Mouse (Mus musculus) limb, embryonic 11.5 days (tissue): ENCODE results near the gene Map2k5. TPM values are rescaled to one million over a fixed set of nuclear protein-coding genes. Genes with fewer than 3 reads are reported as not detected.

Experiments
- ATAC-seq: fragments of 200-750 bp; cut with Nextera tagmentation; 2 replicates; pipeline ENCODE4 v1.8.0; 2017; ENCODE audit warnings: low read depth; ENCODE audit not compliant: insufficient number of reproducible peaks, low FRiP score, low TSS enrichment
- DNase-seq: peaks from one replicate; pipeline ENCODE4 v3.0.0-alpha.2; 2015; ENCODE audit warnings: low spot score
- H3K27ac ChIP-seq: fragments of 300-500 bp; sonication (generic); replicated peaks from 2 replicates; pipeline ENCODE4 v1.5.1; 2014; ENCODE audit warnings: low read depth, mild to moderate bottlenecking, low read length
- H3K27me3 ChIP-seq: fragments of 300-500 bp; sonication (generic); 2 replicates; pipeline ENCODE4 v1.6.1; 2014; ENCODE audit warnings: mild to moderate bottlenecking, low read length, mixed read lengths; ENCODE audit not compliant: control insufficient read depth, insufficient read depth
- H3K36me3 ChIP-seq: fragments of 300-500 bp; sonication (generic); 2 replicates; pipeline ENCODE4 v1.6.1; 2014; ENCODE audit warnings: mild to moderate bottlenecking, low read length, moderate library complexity, mixed read lengths; ENCODE audit not compliant: control insufficient read depth, insufficient read depth
- H3K4me1 ChIP-seq: fragments of 300-500 bp; sonication (generic); 2 replicates; pipeline ENCODE4 v1.6.1; 2014; ENCODE audit warnings: low read length, mixed read lengths; ENCODE audit not compliant: control insufficient read depth, insufficient read depth
- H3K4me2 ChIP-seq: fragments of 300-500 bp; sonication (generic); 2 replicates; pipeline ENCODE4 v1.6.1; 2014; ENCODE audit warnings: low read depth, mild to moderate bottlenecking, moderate library complexity; ENCODE audit not compliant: severe bottlenecking
- H3K4me3 ChIP-seq: fragments of 300-500 bp; sonication (generic); 2 replicates; pipeline ENCODE4 v1.5.1; 2014; ENCODE audit warnings: low read depth, low read length
- H3K9ac ChIP-seq: fragments of 300-500 bp; sonication (generic); 2 replicates; pipeline ENCODE4 v1.6.1; 2014; ENCODE audit warnings: mild to moderate bottlenecking, low read length
- H3K9me3 ChIP-seq: fragments of 300-500 bp; sonication (generic); 2 replicates; pipeline ENCODE4 v1.6.1; 2016; ENCODE audit warnings: low read length; ENCODE audit not compliant: control insufficient read depth
- WGBS: fragments of 180-500 bp; shearing (Covaris S2); extraction: QIAGEN DNeasy Blood & Tissue Kit; methylation state at CpG from one replicate; pipeline ENCODE4 v1.1.7; 2014; 5-methylcytosine and 5-hydroxymethylcytosine counted together
- polyA plus RNA-seq: library from polyadenylated mRNA; unstranded; fragments of >200 nt; fragmentation: Nextera tagmentation; extraction: Ambion mirVana; gene quantifications from 2 replicates; pipeline ENCODE4 v1.2.1, GENCODE M21; 2014

Map2k5 gene
- polyA plus RNA-seq, 1 experiment from 2014 or later: 42.0 TPM

DNA sequence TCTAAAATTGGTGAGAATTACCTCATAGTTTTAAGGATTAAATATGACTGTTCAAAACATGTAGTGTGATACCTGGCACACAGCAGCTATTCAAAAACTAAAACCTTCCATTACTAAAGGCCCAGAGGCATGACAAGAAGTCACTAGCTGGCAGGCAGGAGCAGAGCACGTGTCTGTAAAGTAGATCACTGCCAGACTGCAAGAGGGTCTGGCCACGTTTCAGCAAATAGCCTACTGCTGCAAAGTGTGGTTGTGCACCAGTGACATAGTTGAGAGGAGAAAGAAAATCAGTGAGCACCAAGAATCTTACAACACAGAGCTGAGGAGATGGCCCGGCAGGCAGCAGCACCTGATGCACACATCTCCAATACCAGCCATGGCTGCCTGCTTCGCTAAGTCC, 75.2 kb downstream of the Map2k5 start:
- 90% methylated on average over 4 of the region's 4 CpGs for WGBS
- H3K36me3 ChIP-seq: no peaks in the 10 kb centered on the region; the same call in 1 of the 2 replicates
- no peak for ATAC-seq
- DNase-seq: no peak
- no peak overlapping the region for H3K4me2 ChIP-seq
- no peak overlapping the region for H3K9ac ChIP-seq
- no peak overlapping the region for H3K27ac ChIP-seq
- H3K27me3 ChIP-seq: no peaks in the 10 kb centered on the region
- H3K4me1 ChIP-seq: 0 out of 2 replicates have a peak, but pooled peaks cover 2% of the 10 kb centered on the region
- H3K9me3 ChIP-seq: no peaks in the 10 kb centered on the region
- no peak overlapping the region for H3K4me3 ChIP-seq

DNA sequence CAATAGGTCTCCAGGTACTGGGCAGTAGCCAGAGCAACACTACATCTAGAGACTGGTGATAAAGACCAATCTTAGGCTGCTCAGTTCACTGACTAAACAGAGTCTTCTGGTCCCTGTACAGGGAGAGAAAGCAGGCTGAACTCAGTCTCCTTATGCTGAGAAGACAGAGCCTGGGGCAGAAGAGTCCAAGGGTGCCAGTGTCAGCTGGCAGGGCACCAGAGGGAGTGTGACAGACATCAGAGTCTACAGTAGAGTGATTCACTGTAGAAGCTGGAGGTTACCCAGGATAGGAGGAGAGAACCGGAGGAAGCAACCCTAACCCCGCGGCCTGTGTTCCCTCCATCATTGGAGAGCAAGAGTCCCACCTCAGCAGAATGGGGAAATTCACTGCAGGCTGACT, 79.0 kb downstream of the Map2k5 start:
- DNase-seq (no peak), ATAC-seq (no peak)
- Histone ChIP-seq H3K4me2 (no peak overlapping the region), H3K4me3 (no peak overlapping the region), H3K9me3 (no peaks in the 10 kb centered on the region), H3K27me3 (no peaks in the 10 kb centered on the region), H3K9ac (no peak overlapping the region), H3K27ac (no peak overlapping the region), H3K4me1 (peaks cover 21% of the 10 kb centered on the region), H3K36me3 (no peaks in the 10 kb centered on the region; the same call in 1 of the 2 replicates)
- 96% methylated on average over 3 of the region's 3 CpGs for WGBS

DNA sequence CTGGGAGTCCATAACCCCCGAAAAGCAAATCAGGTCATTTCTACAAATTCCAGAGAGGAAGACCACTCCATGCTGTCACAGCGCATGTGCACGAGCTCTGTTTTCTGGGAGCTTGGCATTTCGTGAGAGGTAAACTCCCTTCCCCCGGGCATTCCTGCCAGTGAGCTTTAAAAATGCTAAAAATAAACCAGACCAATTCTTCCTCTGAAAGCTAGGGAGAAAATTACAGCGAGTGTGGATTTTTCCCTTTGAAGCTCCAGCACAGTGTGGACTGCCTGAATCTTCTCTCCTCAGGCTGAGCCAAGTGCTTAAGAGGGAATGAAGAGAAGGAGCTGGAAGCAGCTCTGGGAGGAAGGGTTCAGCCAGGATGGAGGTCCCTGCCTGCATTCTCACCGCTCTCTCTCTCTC, 82.1 kb downstream of the Map2k5 start:
- no peak for ATAC-seq
- 47% methylated on average over 7 of the region's 7 CpGs for WGBS
- no peak for DNase-seq

DNA sequence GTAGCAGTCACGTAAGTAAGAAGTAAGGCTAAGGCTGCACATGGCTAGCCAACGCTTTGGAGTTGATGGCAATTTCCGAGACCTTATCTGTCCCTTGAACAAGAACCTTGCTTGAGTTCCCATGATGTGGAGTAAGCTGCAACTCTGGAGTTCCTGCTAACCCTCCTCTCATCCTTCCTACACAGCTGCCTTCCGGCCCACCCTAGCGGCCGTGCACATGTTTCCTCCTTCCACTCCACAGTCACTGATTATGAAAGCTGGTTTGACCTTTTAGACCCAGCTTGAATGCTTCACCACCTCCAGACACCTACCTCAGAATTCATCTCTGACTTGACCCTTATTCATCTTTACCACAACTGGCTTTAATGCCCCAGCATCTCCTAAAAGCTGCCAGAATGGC, 82.9 kb downstream of the Map2k5 start:
- no peak overlapping the region for H3K4me2 ChIP-seq
- no peaks in the 10 kb centered on the region; the same call in 1 of the 2 replicates for H3K36me3 ChIP-seq
- 47% methylated on average over 6 of the region's 6 CpGs for WGBS
- H3K4me1 ChIP-seq: peaks cover 22% of the 10 kb centered on the region
- no peaks in the 10 kb centered on the region for H3K9me3 ChIP-seq
- H3K4me3 ChIP-seq: no peak overlapping the region
- ATAC-seq (no peak), DNase-seq (no peak)
- H3K27ac ChIP-seq: no peak overlapping the region
- no peaks in the 10 kb centered on the region for H3K27me3 ChIP-seq
- H3K9ac ChIP-seq: no peak overlapping the region

More for the DNA sequence above, 82.1 kb downstream of the Map2k5 start:
- Histone ChIP-seq H3K9ac (no peak overlapping the region), H3K27me3 (no peaks in the 10 kb centered on the region), H3K27ac (no peak overlapping the region), H3K4me1 (peaks cover 22% of the 10 kb centered on the region), H3K4me2 (no peak overlapping the region), H3K4me3 (no peak overlapping the region), H3K9me3 (no peaks in the 10 kb centered on the region), H3K36me3 (no peaks in the 10 kb centered on the region; the same call in 1 of the 2 replicates)

DNA sequence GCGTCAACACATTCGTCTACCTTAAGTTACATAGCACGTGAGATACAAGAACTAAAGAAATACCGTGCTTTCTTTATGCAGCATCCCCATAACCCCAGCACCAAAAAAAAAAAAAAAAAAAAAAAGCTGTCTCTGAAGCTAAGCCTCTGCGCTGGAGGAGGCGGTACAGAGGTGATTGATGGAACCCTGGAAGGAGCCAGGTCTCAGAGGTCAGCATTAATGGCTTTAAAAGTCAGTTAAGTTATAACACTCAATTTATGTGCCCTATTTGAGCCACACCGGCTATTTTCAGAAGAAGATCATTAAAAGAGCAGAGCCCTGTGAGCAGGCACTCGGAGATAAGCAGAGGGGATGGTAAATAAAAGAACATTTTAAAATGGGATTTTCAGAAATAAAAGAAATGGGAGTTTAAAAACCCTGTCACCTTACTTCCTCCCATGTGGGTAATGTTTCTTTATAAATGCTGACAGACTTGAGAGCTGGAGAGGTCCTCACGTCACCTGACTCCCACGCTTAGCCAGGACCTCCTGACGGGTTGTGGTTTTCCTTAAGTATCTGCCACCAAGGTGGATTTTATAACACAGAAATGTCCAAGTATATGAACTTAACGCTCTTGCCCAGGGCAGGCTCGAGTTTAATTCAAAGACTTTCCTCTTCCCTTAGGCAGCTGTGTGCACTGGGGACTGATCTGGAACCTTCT, 83.8 kb downstream of the Map2k5 start:
- no peak overlapping the region for H3K4me2 ChIP-seq
- 7% methylated on average over 13 of the region's 13 CpGs for WGBS
- H3K4me3 ChIP-seq: no peak overlapping the region
- no peak overlapping the region for H3K27ac ChIP-seq
- no peaks in the 10 kb centered on the region; the same call in none of the 2 replicates for H3K36me3 ChIP-seq
- no peaks in the 10 kb centered on the region for H3K9me3 ChIP-seq
- DNase-seq (no peak), ATAC-seq (no peak)
- H3K27me3 ChIP-seq: no peaks in the 10 kb centered on the region
- H3K4me1 ChIP-seq: peaks cover 22% of the 10 kb centered on the region
- no peak overlapping the region for H3K9ac ChIP-seq

DNA sequence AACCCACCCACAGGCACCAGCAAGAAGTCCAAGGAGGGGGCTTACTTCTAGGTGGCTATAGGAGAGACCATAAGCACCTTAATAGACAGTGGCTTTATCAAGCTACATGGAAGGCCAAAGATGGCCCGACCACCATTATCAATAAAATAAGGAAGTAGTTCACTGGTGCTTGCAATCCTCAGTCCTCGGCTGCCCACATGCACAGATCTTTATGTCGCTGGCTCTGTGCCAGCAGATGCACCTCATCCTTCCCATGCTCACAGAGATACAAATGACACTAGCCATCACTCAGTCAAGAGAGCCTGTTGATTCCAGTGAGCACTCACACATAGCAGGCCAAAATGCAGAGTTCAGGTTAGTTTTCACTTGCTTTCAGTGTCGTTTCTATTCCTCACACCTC, 89.0 kb downstream of the Map2k5 start:
- H3K4me2 ChIP-seq: no peak overlapping the region
- ATAC-seq: no peak

DNA sequence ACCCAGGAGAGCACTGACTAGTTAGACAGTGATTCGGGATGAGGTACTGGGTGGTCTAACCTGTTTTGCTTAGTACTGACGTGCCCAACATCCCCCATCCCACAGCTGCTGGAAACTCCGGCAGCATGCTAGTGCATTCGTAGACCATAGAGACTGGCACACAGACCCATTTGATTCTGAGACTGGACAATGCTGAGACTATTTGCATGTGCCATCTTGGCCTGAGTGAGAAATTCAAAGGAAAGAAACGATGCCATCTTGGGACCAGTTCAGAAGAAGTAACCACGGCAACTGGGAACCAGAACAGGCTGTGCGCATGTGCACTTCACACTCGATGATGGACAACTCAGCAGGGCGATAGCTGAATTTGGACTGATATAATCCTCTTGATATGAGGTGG, 93.3 kb downstream of the Map2k5 start:
- no peak overlapping the region for H3K4me3 ChIP-seq
- no peak overlapping the region for H3K27ac ChIP-seq
- no peaks in the 10 kb centered on the region; the same call in 1 of the 2 replicates for H3K36me3 ChIP-seq
- no peak overlapping the region for H3K9ac ChIP-seq
- ATAC-seq (no peak), DNase-seq (no peak)
- no peaks in the 10 kb centered on the region for H3K27me3 ChIP-seq
- 94% methylated on average over 9 of the region's 9 CpGs for whole genome bisulfite sequencing
- H3K9me3 ChIP-seq: no peaks in the 10 kb centered on the region
- no peak overlapping the region for H3K4me2 ChIP-seq
- H3K4me1 ChIP-seq: no peaks in the 10 kb centered on the region; the same call in 1 of the 2 replicates

More for the DNA sequence above, 89.0 kb downstream of the Map2k5 start:
- peaks cover under 1% of the 10 kb centered on the region for H3K4me1 ChIP-seq
- H3K36me3 ChIP-seq: no peaks in the 10 kb centered on the region; the same call in 1 of the 2 replicates
- 89% methylated on average over 4 of the region's 4 CpGs for WGBS
- no peaks in the 10 kb centered on the region for H3K9me3 ChIP-seq
- no peaks in the 10 kb centered on the region for H3K27me3 ChIP-seq
- no peak overlapping the region for H3K9ac ChIP-seq
- no peak for DNase-seq
- no peak overlapping the region for H3K4me3 ChIP-seq
- H3K27ac ChIP-seq: no peak overlapping the region

DNA sequence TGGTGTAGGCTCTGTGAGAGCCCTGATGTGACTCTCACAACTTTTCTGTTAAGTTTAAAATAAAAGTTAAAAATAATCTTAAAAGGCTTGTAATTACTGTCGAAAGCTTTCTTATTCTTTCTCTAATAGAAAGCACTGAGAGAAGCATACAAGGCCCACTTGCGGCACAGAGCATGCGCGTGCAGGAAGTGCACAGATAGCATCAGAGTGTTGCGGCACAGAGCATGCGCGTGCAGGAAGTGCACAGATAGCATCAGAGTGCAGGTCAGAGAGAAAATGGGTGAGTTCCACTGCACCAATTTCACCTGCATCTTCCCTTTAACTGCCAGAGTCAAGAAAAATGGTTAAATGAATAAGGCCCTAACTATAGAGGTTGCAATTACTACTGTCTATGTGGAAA, 95.7 kb downstream of the Map2k5 start:
- no peak overlapping the region for H3K4me2 ChIP-seq
- H3K4me3 ChIP-seq: no peak overlapping the region
- no peak overlapping the region for H3K27ac ChIP-seq
- WGBS: 96% methylated on average over 7 of the region's 7 CpGs
- H3K9ac ChIP-seq: no peak overlapping the region
- no peaks in the 10 kb centered on the region for H3K9me3 ChIP-seq
- peaks cover 5% of the 10 kb centered on the region for H3K4me1 ChIP-seq
- no peak for DNase-seq
- no peaks in the 10 kb centered on the region; the same call in 1 of the 2 replicates for H3K36me3 ChIP-seq
- H3K27me3 ChIP-seq: no peaks in the 10 kb centered on the region
- no peak for ATAC-seq
